Mouse (Mus musculus) ZHBTc4 (cell line): ENCODE results near the gene Sp3.
"Not testable (repeated sequence)": the region's sequence is repeated elsewhere in the genome, so short reads cannot be mapped to it uniquely, and the experiment has no call there.

Experiments
- DNase-seq: peaks from one replicate; pipeline ENCODE4 v3.0.0-alpha.2; 2011; ENCODE audit warnings: low read depth, low spot score

Gene Sp3

DNA sequence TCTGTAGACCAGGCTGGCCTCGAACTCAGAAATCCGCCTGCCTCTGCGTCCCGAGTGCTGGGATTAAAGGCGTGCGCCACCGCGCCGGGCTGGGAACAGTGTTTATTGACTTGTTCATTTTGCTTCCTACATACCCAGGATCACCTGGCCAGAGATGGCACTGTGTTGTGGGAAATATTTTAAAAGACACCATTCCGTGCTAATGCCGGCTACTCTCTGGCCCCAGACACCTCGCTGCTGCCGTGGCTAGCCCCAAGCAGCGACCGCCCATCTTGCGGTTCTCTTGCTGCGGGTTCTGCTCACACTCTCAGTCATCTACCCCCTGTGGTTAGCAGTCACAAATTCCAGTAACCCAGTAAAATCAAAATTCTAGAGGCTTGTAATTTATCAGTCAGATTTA is 12.3 kb upstream of the Sp3 start:
- peak; percentile 58 for DNase-seq

DNA sequence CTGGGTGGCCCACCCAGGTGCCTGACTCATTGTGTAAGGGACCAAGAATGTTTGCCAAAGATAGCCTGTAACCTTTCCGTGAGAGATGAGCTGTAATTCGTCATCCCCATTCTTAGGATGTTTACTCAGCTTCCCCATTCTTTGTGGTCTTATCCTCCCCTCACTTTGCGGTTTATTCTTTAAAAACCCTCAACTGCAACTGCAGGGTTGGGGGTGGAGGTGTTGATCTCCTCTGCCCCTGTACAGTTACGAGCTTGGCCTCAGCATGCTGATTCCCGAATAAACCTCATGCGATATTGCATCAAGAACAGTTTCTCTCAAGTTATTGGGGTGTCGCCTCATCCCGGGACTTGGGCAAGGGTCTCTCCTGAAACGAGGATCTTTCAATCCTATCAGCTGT is 8.7 kb upstream of the Sp3 start:
- DNase-seq = not testable (repeated sequence)

DNA sequence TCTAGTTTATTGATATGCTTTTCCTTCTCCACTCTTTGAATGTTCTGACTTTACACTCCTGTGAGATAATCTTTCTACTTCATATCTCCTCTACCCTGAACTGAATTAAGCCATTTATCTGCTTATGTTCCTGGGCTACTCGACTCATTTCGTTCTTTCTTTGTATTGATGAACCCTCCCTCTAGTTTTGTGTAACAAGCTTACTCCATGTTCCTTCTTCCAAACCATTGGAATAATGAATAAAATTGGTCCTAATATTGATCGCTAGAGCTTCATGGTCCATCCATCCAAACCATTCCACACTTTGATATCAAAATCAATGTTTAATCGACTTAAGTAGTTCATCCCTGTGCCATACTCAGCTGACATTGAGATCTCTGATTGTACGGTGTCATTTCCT is 6.4 kb upstream of the Sp3 start, which contains the start of gene Gm11084:
Gene Gm11084, minus strand, starts transcription at position 101 of the 400 bp plus-strand sequence.
- no peak for DNase-seq

DNA sequence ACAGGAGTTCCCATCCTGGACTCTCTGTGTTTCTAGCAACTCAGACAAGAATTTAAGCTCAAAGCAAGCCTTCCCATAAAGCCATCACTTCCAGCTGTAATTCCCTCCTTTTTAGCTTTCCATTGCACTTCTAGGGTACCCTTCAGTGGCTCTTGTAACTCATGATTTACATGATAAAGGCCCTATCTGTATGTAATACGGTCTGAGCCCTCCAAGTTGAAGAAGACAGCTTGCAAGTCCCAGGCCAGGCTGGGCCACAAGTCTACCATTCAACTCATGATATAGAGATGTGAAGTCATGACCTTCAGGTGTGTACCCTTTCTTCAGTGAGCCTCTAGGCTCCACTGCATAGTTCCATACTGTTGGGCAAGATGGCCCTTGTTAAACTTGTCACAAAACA is 5.3 kb upstream of the Sp3 start:
- peak; percentile 81 for DNase-seq

DNA sequence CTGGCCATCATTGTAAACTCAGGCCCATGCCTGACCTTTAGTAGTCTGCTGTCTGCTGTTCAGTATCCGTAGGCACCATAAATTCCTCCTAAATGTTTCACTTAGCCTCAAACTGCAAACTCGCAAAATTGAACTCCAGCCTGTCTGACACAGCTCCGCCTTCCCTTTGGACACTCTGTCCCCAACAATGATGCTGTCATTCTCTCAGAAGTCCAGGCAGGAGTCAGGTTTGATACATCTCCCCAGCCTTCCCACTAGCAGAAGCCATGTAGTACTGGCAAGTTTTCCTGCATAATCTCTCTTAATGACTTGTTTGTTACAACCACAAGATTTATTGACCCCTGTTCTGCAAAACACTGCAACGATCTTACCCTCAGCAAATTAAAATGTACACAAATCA is 4.6 kb upstream of the Sp3 start:
- no peak for DNase-seq

DNA sequence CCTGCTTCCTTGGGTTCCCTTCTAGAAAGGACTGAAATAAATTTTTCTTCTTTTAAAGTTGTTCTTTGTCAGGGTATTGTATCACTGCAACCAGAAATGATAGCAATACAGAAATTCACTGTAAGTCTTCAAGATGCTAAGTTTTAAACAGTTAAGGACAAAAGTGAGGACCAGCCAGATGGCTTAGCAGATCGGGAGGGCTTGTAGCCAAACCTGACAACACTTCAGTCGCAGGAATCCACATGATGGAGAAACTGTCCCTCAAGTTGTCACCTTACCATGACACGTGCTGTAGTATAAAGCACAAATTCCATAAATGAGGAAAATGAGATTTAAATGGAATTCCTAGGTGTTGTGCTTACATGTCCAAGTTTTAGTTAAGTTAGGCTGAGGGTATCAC is 3.0 kb upstream of the Sp3 start:
- no peak for DNase-seq

DNA sequence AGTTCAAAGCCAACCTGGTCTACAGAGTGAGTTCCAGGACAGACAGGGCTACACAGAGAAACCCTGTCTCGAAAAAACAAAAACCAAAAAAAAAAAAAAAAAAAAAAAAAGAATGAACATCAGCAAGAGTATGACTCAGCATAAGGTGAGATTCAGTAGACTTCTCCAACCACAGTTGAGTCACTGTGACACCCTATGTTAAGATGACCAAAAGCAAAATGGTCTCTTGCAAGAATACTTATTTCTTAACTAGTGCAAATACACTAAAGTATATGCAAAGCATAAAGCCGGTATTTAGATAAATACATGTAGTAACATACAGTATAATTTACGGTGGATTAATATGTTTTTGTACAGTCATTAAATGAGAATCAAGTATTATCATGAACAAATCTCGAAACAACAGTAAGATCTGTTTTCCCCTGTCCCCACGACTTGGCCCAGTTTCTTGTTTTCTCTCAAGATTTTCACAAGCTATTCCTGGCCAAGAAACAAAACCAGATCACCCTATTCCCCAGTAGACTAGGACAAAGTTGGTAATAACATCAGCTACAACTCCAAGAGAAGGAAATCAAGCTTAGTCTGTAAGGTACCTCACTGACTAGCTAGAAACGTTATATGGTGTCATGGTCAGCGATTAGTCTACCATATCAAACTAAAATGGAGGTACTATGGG is 2.0 kb upstream of the Sp3 start:
- no peak for DNase-seq

DNA sequence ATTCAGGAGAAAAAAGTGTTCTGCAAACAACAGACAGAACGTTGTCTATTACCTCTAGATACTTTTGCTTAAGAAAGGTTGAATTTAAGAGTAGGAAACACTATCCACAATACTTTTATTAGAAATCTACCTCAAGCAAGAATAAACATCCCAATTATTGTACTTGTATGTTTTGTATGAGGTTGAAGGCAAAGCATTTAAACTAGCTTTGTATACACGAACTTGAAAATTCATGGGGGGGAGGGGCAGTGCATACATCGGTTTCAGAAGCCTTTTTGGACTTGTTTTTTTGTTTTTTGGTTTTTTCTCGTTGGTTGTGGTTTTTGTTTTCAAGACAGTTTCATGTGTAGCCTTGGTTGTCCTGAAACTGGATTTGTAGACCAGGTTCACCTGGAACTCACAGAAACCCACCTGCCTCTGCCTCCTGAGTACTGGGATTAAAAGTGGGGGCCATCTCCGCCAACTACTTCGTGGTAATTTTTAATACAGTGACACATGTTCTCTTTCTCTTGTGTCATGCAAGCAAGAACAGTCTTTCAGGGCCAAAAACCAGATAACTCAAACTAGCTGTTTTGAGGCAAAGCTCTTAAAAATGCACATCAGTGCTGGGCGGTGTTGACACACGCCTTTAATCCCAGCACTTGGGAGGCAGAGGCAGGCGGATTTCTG is 1.3 kb upstream of the Sp3 start:
- DNase-seq = no peak

DNA sequence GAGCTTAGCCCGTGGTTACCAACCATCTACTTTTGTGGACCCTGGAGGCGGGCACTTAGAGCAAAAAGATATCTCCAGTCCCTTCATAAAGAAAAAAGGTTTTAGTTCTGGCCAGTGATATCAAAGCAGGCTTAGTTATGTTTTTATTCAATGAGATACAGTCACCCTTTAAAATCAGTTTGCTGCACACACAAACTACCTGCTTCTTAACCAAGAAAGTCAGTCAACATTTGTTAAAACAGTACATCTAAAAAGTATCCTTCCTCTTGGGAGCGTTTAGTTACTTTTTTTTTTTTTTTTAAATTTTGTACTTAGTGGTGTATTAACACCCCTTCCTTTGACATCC is 802 bp upstream of the Sp3 start:
- DNase-seq = no peak

DNA sequence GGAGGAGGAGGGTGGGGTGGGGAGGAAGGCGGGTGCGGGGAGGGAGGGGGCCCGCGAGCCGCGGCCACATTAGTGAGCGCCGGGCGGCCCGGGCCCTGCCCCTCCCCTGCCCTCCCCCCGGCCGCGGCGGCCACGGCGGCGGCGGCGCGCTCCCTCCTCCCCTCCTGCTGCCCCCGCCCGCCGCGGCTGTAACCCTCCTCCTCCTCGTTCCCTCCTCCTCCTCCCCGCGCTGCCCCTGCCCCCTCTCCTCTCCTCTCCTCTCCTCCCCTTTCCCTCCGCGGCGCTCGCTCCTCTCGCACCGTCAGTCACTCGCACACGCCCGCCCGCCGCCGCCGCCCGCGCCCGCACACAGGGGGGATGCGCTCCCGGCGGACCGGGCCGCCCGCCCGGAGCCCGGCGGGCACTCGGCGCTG is 581 bp downstream of the Sp3 start:
- DNase-seq = no peak

DNA sequence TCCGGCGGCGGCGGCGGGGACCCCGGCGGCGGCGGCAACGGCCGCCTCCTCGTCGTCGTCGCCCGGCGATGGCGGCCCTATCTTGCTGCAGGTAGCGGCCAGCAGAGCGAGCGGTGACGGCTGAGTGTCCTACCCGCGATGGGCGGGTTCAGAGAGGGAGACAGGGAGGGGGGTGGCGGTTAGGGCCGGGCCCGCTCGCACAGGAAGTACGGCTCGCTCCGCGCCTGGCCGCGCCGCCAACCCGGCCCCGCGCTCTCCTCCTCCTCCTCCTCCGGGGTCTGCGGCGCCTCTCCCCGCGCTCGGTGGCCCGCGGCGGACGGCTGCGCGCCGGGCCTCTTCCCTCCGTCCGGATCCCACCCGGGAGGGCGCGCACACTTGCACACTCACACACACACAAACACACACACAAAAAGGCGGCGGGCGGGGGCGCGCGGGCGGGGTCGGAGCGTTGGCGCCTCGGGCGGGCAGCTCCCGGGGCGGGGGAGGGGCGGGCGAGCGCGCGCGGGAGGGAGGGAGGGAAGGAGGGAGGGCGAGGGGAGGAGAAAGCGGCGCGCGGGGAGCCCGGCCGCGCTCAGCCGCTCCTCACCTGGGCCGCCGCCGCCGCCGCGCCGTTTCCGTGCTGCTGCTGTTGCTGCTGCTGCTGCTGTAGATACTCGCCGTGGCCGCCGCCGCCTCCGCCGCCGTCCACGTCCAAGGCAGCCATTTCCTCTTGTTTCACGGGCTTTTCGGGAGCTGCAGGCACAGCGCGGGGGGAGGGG is 1.2 kb downstream of the Sp3 start:
- peak; percentile 93 for DNase-seq

DNA sequence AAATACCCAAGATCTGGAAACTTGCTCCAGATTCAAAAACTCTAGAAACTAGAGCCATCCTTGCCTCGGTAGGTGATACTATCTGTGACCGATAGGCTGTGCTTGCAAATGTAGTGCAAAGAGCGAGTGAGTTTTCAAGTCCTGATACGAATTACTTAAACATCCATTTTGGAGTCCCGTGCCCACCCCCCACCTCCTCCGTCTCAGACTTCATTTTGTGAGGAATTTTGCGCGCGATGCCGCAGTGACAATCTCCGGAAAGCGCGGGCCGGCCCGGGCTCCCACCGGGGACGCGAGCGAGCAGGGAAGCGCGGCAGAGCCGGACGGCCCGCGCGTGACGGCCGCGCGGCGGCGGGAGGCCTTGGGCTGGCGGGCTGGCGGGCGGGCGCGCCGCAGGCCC is 1.8 kb downstream of the Sp3 start:
- DNase-seq = peak; percentile 89

DNA sequence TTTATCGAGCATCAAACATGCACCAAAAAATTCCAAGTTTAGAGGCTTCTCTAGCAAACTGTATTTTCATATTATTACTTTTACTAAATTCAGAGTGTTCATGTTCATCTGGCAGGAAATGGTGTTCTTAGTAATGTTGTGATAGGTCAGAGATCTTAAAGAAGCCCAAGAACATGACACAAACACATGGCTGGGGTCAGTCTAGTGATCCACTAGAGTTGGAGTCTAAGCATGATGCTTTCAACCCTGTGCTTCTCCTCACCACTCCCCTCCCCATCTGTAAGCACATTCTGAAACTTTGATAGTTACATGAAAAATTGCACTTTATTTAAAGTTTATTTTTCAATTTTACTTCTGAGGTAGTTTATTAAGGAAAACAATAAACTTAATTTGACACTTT is 3.0 kb downstream of the Sp3 start:
- no peak for DNase-seq

DNA sequence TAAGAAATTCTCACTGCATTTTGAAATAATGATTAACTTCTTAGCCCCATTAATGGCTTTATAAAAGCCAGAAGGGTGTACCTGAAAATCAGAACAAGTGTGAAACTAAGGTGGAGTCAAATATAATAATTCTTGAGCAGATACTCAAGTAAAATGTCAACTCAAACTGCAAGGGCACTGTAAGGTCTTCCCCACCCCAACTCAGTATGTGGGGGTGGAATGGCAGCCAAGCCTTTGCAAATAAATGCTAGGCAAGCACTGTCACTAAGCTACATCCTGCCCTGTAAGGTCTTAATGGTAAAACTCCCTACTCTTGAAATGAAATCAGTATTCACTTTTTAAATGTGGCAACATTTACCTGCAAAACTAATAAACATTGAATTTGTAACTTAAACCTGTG is 4.2 kb downstream of the Sp3 start:
- no peak for DNase-seq

DNA sequence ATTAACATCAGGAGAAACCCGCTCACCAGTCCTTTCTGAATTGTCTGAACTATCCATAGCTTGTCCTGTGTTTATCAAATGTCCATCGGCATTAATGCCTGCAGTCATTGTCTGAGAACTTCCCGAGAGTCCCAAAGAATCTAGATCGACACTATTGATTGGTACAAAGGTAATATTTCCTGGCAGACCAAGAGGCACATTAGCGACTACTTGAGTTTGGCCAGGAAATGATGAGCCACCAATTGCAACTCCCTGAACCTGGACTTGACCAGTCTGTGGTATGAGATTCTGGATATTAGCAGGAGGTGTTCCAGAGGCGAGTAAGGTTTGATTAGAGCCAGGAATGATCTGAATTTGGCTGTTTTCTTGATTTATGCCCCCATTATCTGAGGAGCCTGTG is 9.4 kb downstream of the Sp3 start:
- DNase-seq = no peak

DNA sequence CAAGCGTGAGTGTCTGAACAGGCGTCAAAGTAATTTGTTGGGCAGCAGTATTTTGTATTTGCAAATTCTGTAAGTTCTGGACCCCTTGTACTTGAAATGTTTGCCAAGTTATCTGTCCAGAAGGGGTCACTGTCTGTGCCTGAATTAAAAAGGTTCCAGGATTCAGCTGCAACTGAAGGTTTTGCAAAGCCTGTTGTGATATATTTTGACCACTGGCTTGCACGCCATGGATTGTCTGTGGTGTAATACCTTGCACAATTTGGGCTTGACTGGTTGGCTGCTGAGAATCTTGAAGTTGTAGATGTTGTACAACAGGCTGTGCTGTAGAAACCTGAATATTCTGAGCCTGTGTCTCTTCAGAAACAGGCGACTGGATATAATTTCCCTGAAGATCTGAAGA is 9.9 kb downstream of the Sp3 start:
- DNase-seq = no peak

DNA sequence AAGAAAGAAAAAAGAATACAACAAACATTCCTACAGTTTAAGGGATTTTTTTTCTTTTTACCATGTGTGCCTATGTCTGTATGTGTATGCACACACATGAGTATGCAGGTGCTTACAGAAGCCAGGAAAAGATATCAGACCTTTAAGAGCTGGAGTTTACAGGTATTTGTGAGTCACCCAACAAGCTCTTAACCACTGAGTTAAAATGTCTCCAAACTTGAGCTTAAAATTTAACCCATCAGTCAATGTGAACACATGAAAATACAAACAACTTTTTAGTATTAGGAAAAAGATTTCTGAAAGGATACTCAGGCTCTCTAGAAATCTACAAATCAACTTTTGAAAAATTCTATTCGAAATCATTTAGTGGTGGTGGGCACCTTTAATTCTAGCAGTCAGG is 11.7 kb downstream of the Sp3 start:
- DNase-seq = no peak

DNA sequence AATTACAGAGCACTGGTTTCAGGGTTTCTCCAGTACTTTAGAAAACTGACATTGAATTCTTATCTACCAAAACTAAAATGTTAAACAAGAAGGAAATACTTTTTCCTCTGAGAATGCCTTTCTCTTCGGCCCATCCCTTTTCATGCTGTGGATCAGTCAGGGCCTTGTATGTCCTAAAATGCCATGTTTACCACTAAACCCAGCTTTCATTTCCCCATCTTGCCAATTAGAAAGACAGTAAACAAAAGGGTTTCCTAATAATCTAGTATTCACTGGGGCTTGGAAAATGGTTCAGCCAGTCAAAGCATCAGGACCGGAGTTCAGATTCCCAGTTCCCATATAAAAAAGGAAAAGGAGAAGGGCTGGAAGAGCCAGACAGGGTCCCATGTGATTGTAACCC is 14.8 kb downstream of the Sp3 start:
- DNase-seq = no peak

DNA sequence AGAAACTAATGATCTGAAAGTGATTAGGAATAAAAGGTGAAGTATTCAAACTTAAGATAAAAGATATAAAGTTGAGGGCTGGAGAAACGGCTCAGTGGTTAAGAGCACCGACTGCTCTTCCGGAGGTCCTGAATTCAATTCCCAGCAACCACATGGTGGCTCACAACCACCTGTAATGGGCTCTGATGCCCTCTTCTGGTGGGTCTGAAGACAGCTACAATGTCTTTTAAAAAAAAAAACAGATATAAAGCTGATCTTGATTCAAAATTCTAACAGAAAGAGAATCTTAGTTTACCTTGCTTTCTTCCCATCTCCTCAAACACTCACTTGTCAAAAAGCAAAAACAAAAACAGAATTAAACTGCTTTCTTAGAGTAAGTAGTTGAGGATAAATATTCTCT is 23.8 kb downstream of the Sp3 start:
- no peak for DNase-seq

DNA sequence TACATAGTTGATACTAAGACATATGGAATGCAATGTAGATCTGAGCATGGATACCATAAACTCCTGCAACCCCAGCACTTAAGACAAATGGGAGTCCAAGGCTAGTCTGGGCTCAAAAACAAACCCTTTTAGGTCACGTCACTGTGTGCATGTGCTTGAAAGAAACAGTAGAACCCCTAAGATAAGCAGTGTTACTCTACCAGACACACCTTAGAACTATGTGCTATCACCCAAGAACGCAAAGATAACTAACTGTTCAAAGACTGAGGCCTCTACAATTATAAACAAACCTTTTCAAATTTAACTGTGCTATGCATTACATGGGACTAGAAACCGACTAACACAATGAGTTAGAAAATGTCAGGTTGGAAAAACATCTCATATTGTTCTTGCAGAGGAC is 27.3 kb downstream of the Sp3 start:
- no peak for DNase-seq

DNA sequence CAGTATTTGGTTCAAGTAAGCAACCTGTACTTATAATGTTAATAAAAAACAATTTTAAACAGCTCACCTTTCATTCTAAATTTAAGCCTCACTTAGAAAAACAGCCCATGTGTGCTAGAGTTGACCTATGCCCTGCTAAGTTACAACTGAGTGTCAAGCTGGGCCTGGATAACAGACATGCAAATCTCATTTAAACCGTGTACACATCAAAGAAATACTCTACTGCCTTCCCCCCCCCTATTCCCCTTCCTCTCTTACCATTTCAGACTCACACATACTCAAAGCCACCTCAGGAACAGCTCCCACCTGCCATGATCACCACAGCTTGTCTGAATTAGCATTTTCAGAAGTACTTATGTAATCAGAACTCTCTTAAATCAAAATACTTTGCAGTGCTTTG is 44.3 kb downstream of the Sp3 start:
- DNase-seq = peak; percentile 34

DNA sequence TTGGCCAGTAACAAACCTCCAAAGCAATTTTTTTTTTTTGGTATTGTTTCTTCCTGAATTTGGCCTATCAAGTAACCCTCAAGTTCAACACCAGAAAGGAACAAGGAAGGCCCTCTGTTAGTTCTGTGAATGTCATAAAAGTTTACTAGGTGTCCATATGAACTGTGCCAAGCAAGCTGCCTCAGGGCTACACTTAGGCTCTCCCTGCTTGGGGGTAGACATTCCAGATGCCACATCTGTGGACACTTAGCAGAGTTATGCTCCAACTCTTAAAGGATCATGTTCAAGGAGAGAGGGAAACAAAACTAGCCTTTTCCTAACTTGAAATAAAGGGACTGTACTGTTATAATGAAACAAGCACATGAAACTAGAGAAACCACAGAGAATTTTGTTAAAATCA is 48.1 kb downstream of the Sp3 start:
- DNase-seq = no peak

DNA sequence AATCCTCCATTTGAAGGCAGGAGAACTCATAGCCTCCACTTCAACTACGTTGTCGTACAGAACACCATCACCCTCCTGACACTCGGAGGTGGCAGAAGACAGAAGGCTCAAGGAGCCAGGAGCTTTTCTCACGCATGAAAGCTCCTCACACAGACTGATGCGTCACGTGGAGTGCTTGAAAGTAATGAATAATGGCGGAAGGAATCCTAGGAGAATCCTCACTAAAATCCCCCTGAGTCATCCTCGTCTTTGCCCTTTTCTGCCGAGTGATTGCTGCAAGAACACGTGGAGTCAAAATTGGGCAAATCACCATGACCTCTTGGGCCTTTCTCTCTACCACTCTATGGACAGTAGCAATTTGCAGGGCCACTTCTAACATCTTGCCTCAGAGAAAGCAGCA is 55.3 kb downstream of the Sp3 start:
- peak; percentile 25 for DNase-seq
